Mouse (Mus musculus) heart, postnatal 0 days (tissue): ENCODE results near the gene Mrpl23.

Experiments used
- CTCF ChIP-seq: IDR thresholded peaks from 2 replicates; pipeline ENCODE4 v1.5.1; 2016; ENCODE audit warnings: antibody characterized with exemption, control low read depth, low read depth
- EP300 ChIP-seq: IDR thresholded peaks from 2 replicates; pipeline ENCODE4 v1.6.1; 2016; ENCODE audit warnings: antibody characterized with exemption, low read depth

- TF ChIP-seq CTCF: no peak
- TF ChIP-seq EP300: no peak
Measured at GRCm38 (mm10) chr7:142572343-142572742, 39.9 kb downstream of the Mrpl23 start.
